In genomic region chr7:67658110-67658509, GRCm38 (mm10) we compare ENCODE assay signal across 27 mouse cellular contexts. TPM values are rescaled to one million over a fixed set of nuclear protein-coding genes. Genes with fewer than 3 reads are reported as not detected.
A peak's percentile ranks its signal among the peaks of the same experiment; 100 is the strongest.
DNase-seq lines count a peak whose midpoint lies in the region; ATAC-seq and TF ChIP-seq lines count a peak whose summit lies in the region.
"Had no signal": no experiment of that assay in that cellular context is flagged by ENCODE, and none has a peak within 500 bp of the region (broad histone marks: within the 10 kb centered on the region; RNA-seq: fewer than 3 reads in every experiment).

No protein-coding gene starts in this region.

- no peak overlapping the region for H3K9ac ChIP-seq in limb, embryonic 13.5 days
- H3K9ac ChIP-seq in midbrain, postnatal 0 days (replicated peaks; ENCODE audit: low read length, poor library complexity, severe bottlenecking): no peak overlapping the region
- H3K9ac ChIP-seq in midbrain, embryonic 11.5 days (ENCODE audit: low read length): no peak overlapping the region
- no peak overlapping the region for H3K9ac ChIP-seq in limb, embryonic 15.5 days
- H3K9ac ChIP-seq in kidney, embryonic 15.5 days: no peak overlapping the region
- H3K9ac ChIP-seq: embryonic facial prominence, embryonic 15.5 days; forebrain, embryonic 12.5 days; forebrain, postnatal 0 days; hindbrain, embryonic 14.5 days; liver, embryonic 13.5 days; lung, embryonic 15.5 days; midbrain, embryonic 12.5 days; neural tube, embryonic 13.5 days had no signal

- peaks cover 35% of the 10 kb centered on the region for H3K4me1 ChIP-seq in limb, embryonic 13.5 days
- H3K4me1 ChIP-seq in limb, embryonic 10.5 days: peaks cover 18% of the 10 kb centered on the region
- H3K4me1 ChIP-seq in midbrain, postnatal 0 days (ENCODE audit: insufficient read depth, low read length): no peaks in the 10 kb centered on the region
- 0 out of 2 replicates have a peak, but pooled peaks cover 7% of the 10 kb centered on the region for H3K4me1 ChIP-seq in midbrain, embryonic 11.5 days (ENCODE audit: control insufficient read depth, insufficient read depth, low read length)
- H3K4me1 ChIP-seq in limb, embryonic 15.5 days: peaks cover 22% of the 10 kb centered on the region
- peaks cover 10% of the 10 kb centered on the region for H3K4me1 ChIP-seq in kidney, embryonic 15.5 days

- H3K27me3 ChIP-seq in limb, embryonic 13.5 days: no peaks in the 10 kb centered on the region
- H3K27me3 ChIP-seq in limb, embryonic 10.5 days (ENCODE audit: low read depth, poor library complexity, severe bottlenecking): no peaks in the 10 kb centered on the region
- H3K27me3 ChIP-seq in midbrain, postnatal 0 days (ENCODE audit: insufficient read depth, low read length): no peaks in the 10 kb centered on the region
- no peaks in the 10 kb centered on the region for H3K27me3 ChIP-seq in midbrain, embryonic 11.5 days (ENCODE audit: control insufficient read depth, insufficient read depth, low read length)
- H3K27me3 ChIP-seq in limb, embryonic 15.5 days: no peaks in the 10 kb centered on the region
- no peaks in the 10 kb centered on the region for H3K27me3 ChIP-seq in kidney, embryonic 15.5 days
- H3K27me3 ChIP-seq: embryonic facial prominence, embryonic 15.5 days; forebrain, embryonic 12.5 days; liver, embryonic 13.5 days; lung, embryonic 15.5 days; midbrain, embryonic 12.5 days; neural tube, embryonic 13.5 days had no signal

- peaks cover 16% of the 10 kb centered on the region for H3K36me3 ChIP-seq in limb, embryonic 13.5 days
- H3K36me3 ChIP-seq in limb, embryonic 10.5 days: peaks cover 28% of the 10 kb centered on the region
- H3K36me3 ChIP-seq in midbrain, postnatal 0 days (ENCODE audit: insufficient read depth, low read length): no peaks in the 10 kb centered on the region
- no peaks in the 10 kb centered on the region; the same call in 1 of the 2 replicates for H3K36me3 ChIP-seq in midbrain, embryonic 11.5 days (ENCODE audit: control insufficient read depth, insufficient read depth, low read length)
- H3K36me3 ChIP-seq in limb, embryonic 15.5 days: peaks cover 9% of the 10 kb centered on the region
- H3K36me3 ChIP-seq in kidney, embryonic 15.5 days: peaks cover 10% of the 10 kb centered on the region
- H3K36me3 ChIP-seq: embryonic facial prominence, embryonic 15.5 days; liver, embryonic 13.5 days; neural tube, embryonic 13.5 days had no signal

- no peak overlapping the region for H3K4me2 ChIP-seq in limb, embryonic 13.5 days (replicated peaks)
- no peak overlapping the region for H3K4me2 ChIP-seq in midbrain, postnatal 0 days (ENCODE audit: low read depth, low read length, poor library complexity, severe bottlenecking)
- H3K4me2 ChIP-seq in midbrain, embryonic 11.5 days: no peak overlapping the region
- no peak overlapping the region for H3K4me2 ChIP-seq in limb, embryonic 15.5 days
- no peak overlapping the region for H3K4me2 ChIP-seq in kidney, embryonic 15.5 days
- H3K4me2 ChIP-seq: embryonic facial prominence, embryonic 15.5 days; forebrain, embryonic 12.5 days; heart, embryonic 11.5 days; hindbrain, embryonic 14.5 days; liver, embryonic 13.5 days; lung, embryonic 15.5 days; midbrain, embryonic 12.5 days; neural tube, embryonic 13.5 days had no signal

- H3K4me3 ChIP-seq in limb, embryonic 13.5 days: no peak overlapping the region
- H3K4me3 ChIP-seq in limb, embryonic 10.5 days: no peak overlapping the region
- H3K4me3 ChIP-seq in midbrain, postnatal 0 days (ENCODE audit: low read depth, low read length): no peak overlapping the region
- H3K4me3 ChIP-seq in midbrain, embryonic 11.5 days (ENCODE audit: low read depth, low read length): no peak overlapping the region
- no peak overlapping the region for H3K4me3 ChIP-seq in limb, embryonic 15.5 days
- no peak overlapping the region for H3K4me3 ChIP-seq in kidney, embryonic 15.5 days (replicated peaks)
- H3K4me3 ChIP-seq: embryonic facial prominence, embryonic 10.5 days; embryonic facial prominence, embryonic 15.5 days; forebrain, embryonic 12.5 days; left cerebral cortex, adult 2 months; liver, embryonic 13.5 days; lung, embryonic 15.5 days; midbrain, embryonic 12.5 days; neural tube, embryonic 13.5 days had no signal

- 87% methylated on average over 4 of the region's 4 CpGs for whole genome bisulfite sequencing in limb, embryonic 13.5 days
- 92% methylated on average over 4 of the region's 4 CpGs for WGBS in limb, embryonic 10.5 days
- 88% methylated on average over 4 of the region's 4 CpGs for WGBS in midbrain, postnatal 0 days
- WGBS in midbrain, embryonic 11.5 days: 85% methylated on average over 4 of the region's 4 CpGs
- 82% methylated on average over 4 of the region's 4 CpGs for WGBS in limb, embryonic 15.5 days
- 84% methylated on average over 4 of the region's 4 CpGs for WGBS in kidney, embryonic 15.5 days

- no peak for ATAC-seq in limb, embryonic 13.5 days (ENCODE audit: low FRiP score, low read depth)
- ATAC-seq in midbrain, postnatal 0 days (ENCODE audit: low FRiP score): no peak
- ATAC-seq in midbrain, embryonic 11.5 days (ENCODE audit: low FRiP score): no peak
- ATAC-seq in limb, embryonic 15.5 days (ENCODE audit: insufficient number of reproducible peaks, low FRiP score, low TSS enrichment, low read depth): no peak
- ATAC-seq in kidney, embryonic 15.5 days (replicated peaks; ENCODE audit: low FRiP score): no peak
- ATAC-seq: forebrain, postnatal 0 days; intestine, postnatal 0 days had no signal

- H3K27ac ChIP-seq in limb, embryonic 13.5 days: peak overlapping the region; percentile 28; the same call in 1 of the 2 replicates
- no peak overlapping the region for H3K27ac ChIP-seq in limb, embryonic 10.5 days
- H3K27ac ChIP-seq in midbrain, postnatal 0 days (ENCODE audit: low read depth, low read length): no peak overlapping the region
- H3K27ac ChIP-seq in midbrain, embryonic 11.5 days (ENCODE audit: low read depth, low read length): no peak overlapping the region
- H3K27ac ChIP-seq in limb, embryonic 15.5 days: peak overlapping the region; percentile 39; the same call in 1 of the 2 replicates
- no peak overlapping the region for H3K27ac ChIP-seq in kidney, embryonic 15.5 days
- H3K27ac ChIP-seq: embryonic facial prominence, embryonic 10.5 days; embryonic facial prominence, embryonic 15.5 days; forebrain, embryonic 12.5 days; hindbrain, embryonic 14.5 days; left cerebral cortex, adult 2 months; liver, embryonic 13.5 days; lung, embryonic 15.5 days; midbrain, embryonic 12.5 days; neural tube, embryonic 13.5 days had no signal

- intact Hi-C loops in heart, postnatal 14 days (cut with DNase I): no loop called here

- H3K9me3 ChIP-seq in limb, embryonic 13.5 days: no peaks in the 10 kb centered on the region
- no peaks in the 10 kb centered on the region for H3K9me3 ChIP-seq in limb, embryonic 10.5 days (replicated peaks)
- H3K9me3 ChIP-seq in midbrain, postnatal 0 days (ENCODE audit: low read length): no peaks in the 10 kb centered on the region
- H3K9me3 ChIP-seq in midbrain, embryonic 11.5 days (ENCODE audit: control insufficient read depth, low read length): no peaks in the 10 kb centered on the region
- H3K9me3 ChIP-seq in limb, embryonic 15.5 days: no peaks in the 10 kb centered on the region
- H3K9me3 ChIP-seq in kidney, embryonic 15.5 days (replicated peaks): no peaks in the 10 kb centered on the region
- H3K9me3 ChIP-seq: embryonic facial prominence, embryonic 10.5 days; embryonic facial prominence, embryonic 15.5 days; forebrain, embryonic 12.5 days; liver, embryonic 13.5 days; lung, embryonic 15.5 days; midbrain, embryonic 12.5 days; neural tube, embryonic 13.5 days had no signal

- DNase-seq in heart, adult 11 months: peak; percentile 55
- no peak for DNase-seq in heart, postnatal 14 days
- DNase-seq in limb, embryonic 10.5 days (ENCODE audit: low spot score): no peak
- DNase-seq in midbrain, postnatal 0 days (ENCODE audit: low spot score): no peak
- DNase-seq in midbrain, embryonic 11.5 days (ENCODE audit: low spot score, missing footprints): no peak
- DNase-seq: adrenal gland, adult 8-10 months; cerebellum, adult 2 months; cerebellum, postnatal 14 days; forebrain, postnatal 0 days; gastrocnemius, postnatal 10 days; kidney, postnatal 10 days; liver, embryonic 13.5 days; lung, postnatal 36 days; thymus, postnatal 14 days had no signal

- peak; percentile 12; the same call in 1 of the 2 replicates for TF ChIP-seq CTCF in midbrain, postnatal 0 days (IDR thresholded peaks at IDR 0.05)

RNA-seq across cellular contexts. Expression of gene Ttc23, which starts 10.9 kb away (rescaled TPM):
- total RNA-seq in heart, postnatal 14 days (2021): 10 to 100 TPM; 21.9 to 22.0 TPM
- 58.1 and 60.6 TPM in 2 replicates for polyA plus RNA-seq in limb, embryonic 13.5 days (2015; fragmentation: Nextera tagmentation; extraction: Ambion mirVana)
- polyA plus RNA-seq in limb, embryonic 10.5 days (2016; fragmentation: Nextera tagmentation; extraction: Ambion mirVana): 52.0 and 59.6 TPM in 2 replicates
- total RNA-seq in midbrain, postnatal 0 days (2014; rRNA removed): 5.9 and 6.7 TPM in 2 replicates
- polyA plus RNA-seq in midbrain, postnatal 0 days (2015; fragmentation: Nextera tagmentation; extraction: Ambion mirVana): 4.6 and 5.6 TPM in 2 replicates
- 36.9 and 37.9 TPM in 2 replicates for polyA plus RNA-seq in midbrain, embryonic 11.5 days (2014; fragmentation: Nextera tagmentation; extraction: Ambion mirVana)
- 32.5 and 34.1 TPM in 2 replicates for polyA plus RNA-seq in limb, embryonic 15.5 days (2015; fragmentation: Nextera tagmentation; extraction: Ambion mirVana)
- 30.4 and 33.1 TPM in 2 replicates for polyA plus RNA-seq in kidney, embryonic 15.5 days (2015; fragmentation: Nextera tagmentation; extraction: Ambion mirVana)

RNA-seq across cellular contexts. Expression of gene Lrrc28, which starts 13.0 kb away (rescaled TPM):
- total RNA-seq in heart, postnatal 14 days (2021): 10 to 100 TPM; 15.5 TPM
- polyA plus RNA-seq in limb, embryonic 13.5 days (2015; fragmentation: Nextera tagmentation; extraction: Ambion mirVana): 21.4 and 22.3 TPM in 2 replicates
- 18.9 and 22.5 TPM in 2 replicates for polyA plus RNA-seq in limb, embryonic 10.5 days (2016; fragmentation: Nextera tagmentation; extraction: Ambion mirVana)
- total RNA-seq in midbrain, postnatal 0 days (2014; rRNA removed): 61.4 and 69.0 TPM in 2 replicates
- polyA plus RNA-seq in midbrain, postnatal 0 days (2015; fragmentation: Nextera tagmentation; extraction: Ambion mirVana): 22.4 and 25.8 TPM in 2 replicates
- polyA plus RNA-seq in midbrain, embryonic 11.5 days (2014; fragmentation: Nextera tagmentation; extraction: Ambion mirVana): 22.1 and 23.6 TPM in 2 replicates
- polyA plus RNA-seq in limb, embryonic 15.5 days (2015; fragmentation: Nextera tagmentation; extraction: Ambion mirVana): 24.1 and 24.5 TPM in 2 replicates
- 15.3 and 15.7 TPM in 2 replicates for polyA plus RNA-seq in kidney, embryonic 15.5 days (2015; fragmentation: Nextera tagmentation; extraction: Ambion mirVana)

Comparison
In these comparisons a context has a peak if more than half of its experiments do, and no peak if none do; other contexts are left out.
1. H3K27ac ChIP-seq: peak in limb, embryonic 13.5 days (single experiment) and limb, embryonic 15.5 days (single experiment); none in limb, embryonic 10.5 days (single experiment), midbrain, postnatal 0 days (single experiment), midbrain, embryonic 11.5 days (single experiment) and kidney, embryonic 15.5 days (single experiment).